Mouse (Mus musculus): Measurements from ENCODE around the gene Rae1. TPM values are rescaled to one million over a fixed set of nuclear protein-coding genes. Genes with fewer than 3 reads are reported as not detected.
A peak's percentile ranks its signal among the peaks of the same experiment; 100 is the strongest.

Gene Rae1
- total and polyA plus RNA-seq, 2 experiments from 2014 or later, result 85.3 to 116 TPM

DNA sequence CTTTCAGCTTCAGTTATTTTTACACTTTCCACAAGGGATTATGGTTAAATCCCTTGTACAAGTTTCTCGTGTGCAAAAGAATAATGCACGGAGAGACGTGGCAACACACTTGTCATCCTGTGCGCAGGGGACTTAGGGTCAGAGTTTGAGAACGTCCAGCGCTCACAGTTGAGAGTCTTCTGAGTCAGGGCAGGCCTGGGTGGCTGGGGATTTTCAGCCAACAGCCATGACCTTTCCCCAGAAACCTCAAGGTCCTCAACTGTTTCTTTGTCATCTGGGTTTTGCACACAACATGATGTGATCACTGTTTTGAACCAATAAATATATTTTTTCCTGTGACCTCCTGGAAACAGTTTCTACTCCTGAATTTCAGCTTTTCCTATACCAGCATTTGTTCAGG is 9.8 kb upstream of the Rae1 start:
- no peaks in the 10 kb centered on the region for H3K27me3 ChIP-seq (ENCODE audit: insufficient read depth, low read length)
- H3K4me2 ChIP-seq (ENCODE audit: low read depth, low read length), result no peak overlapping the region
- H3K9ac ChIP-seq (replicated peaks; ENCODE audit: low read length), result no peak overlapping the region
- TF ChIP-seq CTCF (IDR thresholded peaks at IDR 0.05; ENCODE audit: low read depth), result no peak
- no peak overlapping the region for H3K27ac ChIP-seq
- no peaks in the 10 kb centered on the region for H3K9me3 ChIP-seq (ENCODE audit: low read length)
- no peaks in the 10 kb centered on the region for H3K4me1 ChIP-seq (ENCODE audit: insufficient read depth, low read length)
- H3K36me3 ChIP-seq (ENCODE audit: insufficient read depth, low read length), result no peaks in the 10 kb centered on the region
- no peak for ATAC-seq
- WGBS, result 88% methylated on average over 6 of the region's 6 CpGs
- H3K4me3 ChIP-seq (ENCODE audit: low read length), result no peak overlapping the region
- no peak for DNase-seq (ENCODE audit: low spot score)

DNA sequence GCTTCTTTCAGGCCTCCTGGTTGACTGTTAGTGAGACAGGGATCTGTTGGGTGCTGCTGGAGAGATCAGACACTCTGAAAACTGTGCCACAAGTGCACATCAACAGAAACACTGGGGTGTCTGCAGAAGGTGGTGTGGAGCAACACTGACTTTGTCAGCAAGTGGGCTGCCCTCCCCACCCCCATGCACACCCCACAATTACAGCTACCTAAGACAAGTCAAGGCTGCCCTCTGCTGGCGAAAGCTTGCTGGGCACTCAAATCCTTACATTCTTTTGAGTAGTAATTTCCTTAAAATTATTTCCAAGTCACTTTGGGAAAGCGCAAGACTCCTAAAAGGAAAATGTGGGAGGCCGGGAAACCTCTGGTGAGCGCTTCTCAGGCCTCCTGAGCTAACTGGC is 3.7 kb upstream of the Rae1 start:
- no peak overlapping the region for H3K4me2 ChIP-seq (ENCODE audit: low read depth, low read length)
- no peak for ATAC-seq
- H3K27ac ChIP-seq, result no peak overlapping the region

DNA sequence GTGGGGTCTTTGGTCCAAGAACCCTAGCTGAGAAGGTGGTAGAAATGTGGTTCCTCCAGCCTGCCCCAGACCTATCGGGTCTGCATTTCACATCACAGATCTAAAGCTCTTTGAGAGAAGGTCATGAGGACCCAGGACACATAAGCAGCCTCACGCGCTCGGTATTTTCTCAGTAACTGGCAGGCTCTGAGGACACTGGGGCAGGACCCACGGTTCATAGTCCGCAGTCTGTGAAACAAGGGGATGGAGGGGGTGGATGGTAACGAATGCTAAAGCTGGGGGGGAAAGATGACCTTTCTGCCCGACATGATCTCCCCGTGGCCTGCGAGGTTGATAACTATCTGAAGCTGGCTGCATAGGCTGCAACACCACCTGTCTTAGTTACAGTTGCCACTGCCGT is 2.2 kb upstream of the Rae1 start:
- DNase-seq (ENCODE audit: low spot score), result no peak
- WGBS, result 75% methylated on average over 11 of the region's 11 CpGs

More for the DNA sequence above, 3.7 kb upstream of the Rae1 start:
- Histone ChIP-seq H3K36me3 (ENCODE audit: insufficient read depth, low read length) (no peaks in the 10 kb centered on the region), H3K27me3 (ENCODE audit: insufficient read depth, low read length) (no peaks in the 10 kb centered on the region), H3K4me3 (ENCODE audit: low read length) (no peak overlapping the region), H3K4me1 (ENCODE audit: insufficient read depth, low read length) (peaks cover 2% of the 10 kb centered on the region; the same call in 1 of the 2 replicates), H3K9me3 (ENCODE audit: low read length) (no peaks in the 10 kb centered on the region), H3K9ac (replicated peaks; ENCODE audit: low read length) (no peak overlapping the region)
- WGBS, result 12% methylated on average over 4 of the region's 4 CpGs
- TF ChIP-seq CTCF (IDR thresholded peaks at IDR 0.05; ENCODE audit: low read depth), result peak; percentile 92
- DNase-seq (ENCODE audit: low spot score), result peak; percentile 88

DNA sequence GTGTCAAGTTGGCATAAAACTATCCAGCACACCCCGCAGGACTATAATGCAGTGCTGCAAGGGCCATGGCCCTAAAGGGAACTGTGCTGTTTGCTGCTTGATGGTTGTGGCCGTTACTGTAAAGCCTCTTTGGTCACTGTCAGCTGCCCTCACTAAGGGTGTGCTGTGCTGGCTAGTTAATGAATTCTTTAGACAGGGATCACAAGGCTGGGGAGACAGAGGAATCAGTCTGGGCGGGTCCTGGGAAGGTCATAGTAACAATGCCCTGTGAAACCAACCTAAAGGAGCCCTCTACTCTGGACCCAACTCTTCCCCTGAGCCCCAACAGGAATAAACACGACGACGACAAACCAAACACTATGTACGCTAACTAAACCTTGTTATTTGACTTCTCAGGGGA is 1.4 kb upstream of the Rae1 start:
- no peaks in the 10 kb centered on the region for H3K27me3 ChIP-seq (ENCODE audit: insufficient read depth, low read length)
- 71% methylated on average over 7 of the region's 7 CpGs for WGBS
- H3K9ac ChIP-seq (replicated peaks; ENCODE audit: low read length), result no peak overlapping the region
- no peaks in the 10 kb centered on the region for H3K9me3 ChIP-seq (ENCODE audit: low read length)
- no peak overlapping the region for H3K27ac ChIP-seq
- peaks cover 9% of the 10 kb centered on the region; the same call in 1 of the 2 replicates for H3K4me1 ChIP-seq (ENCODE audit: insufficient read depth, low read length)
- peaks cover 2% of the 10 kb centered on the region for H3K36me3 ChIP-seq (ENCODE audit: insufficient read depth, low read length)
- no peak overlapping the region for H3K4me3 ChIP-seq (ENCODE audit: low read length)
- no peak for TF ChIP-seq CTCF (IDR thresholded peaks at IDR 0.05; ENCODE audit: low read depth)
- DNase-seq (ENCODE audit: low spot score) (no peak), ATAC-seq (no peak)
- H3K4me2 ChIP-seq (ENCODE audit: low read depth, low read length), result no peak overlapping the region

More for the DNA sequence above, 2.2 kb upstream of the Rae1 start:
- no peaks in the 10 kb centered on the region for H3K9me3 ChIP-seq (ENCODE audit: low read length)
- no peaks in the 10 kb centered on the region for H3K27me3 ChIP-seq (ENCODE audit: insufficient read depth, low read length)
- H3K9ac ChIP-seq (replicated peaks; ENCODE audit: low read length), result no peak overlapping the region
- H3K27ac ChIP-seq, result no peak overlapping the region
- H3K4me2 ChIP-seq (ENCODE audit: low read depth, low read length), result no peak overlapping the region
- no peak for ATAC-seq
- H3K4me3 ChIP-seq (ENCODE audit: low read length), result no peak overlapping the region
- no peak for TF ChIP-seq CTCF (IDR thresholded peaks at IDR 0.05; ENCODE audit: low read depth)
- peaks cover 9% of the 10 kb centered on the region; the same call in 1 of the 2 replicates for H3K4me1 ChIP-seq (ENCODE audit: insufficient read depth, low read length)
- H3K36me3 ChIP-seq (ENCODE audit: insufficient read depth, low read length), result no peaks in the 10 kb centered on the region

DNA sequence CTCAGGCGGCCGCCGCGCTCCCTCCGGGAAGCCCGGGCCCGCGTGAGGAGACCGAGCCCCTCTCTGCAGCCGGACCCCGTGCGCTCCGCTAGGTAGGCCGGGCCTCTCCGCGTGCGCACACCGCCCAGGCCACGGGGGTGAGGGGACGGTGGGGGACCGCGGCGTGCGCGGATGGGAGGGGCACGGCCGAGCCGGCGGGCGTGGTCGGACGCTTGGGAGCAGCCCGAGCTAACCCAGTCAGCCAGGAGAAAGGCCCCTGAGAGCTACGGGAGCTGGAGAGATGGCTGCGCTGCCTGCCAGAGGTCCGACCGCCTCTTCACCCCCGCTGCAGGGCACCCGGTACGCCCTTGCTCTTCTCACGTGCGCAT is 352 bp downstream of the Rae1 start:
- Histone ChIP-seq H3K36me3 (ENCODE audit: insufficient read depth, low read length) (peaks cover 20% of the 10 kb centered on the region), H3K4me2 (ENCODE audit: low read depth, low read length) (peak overlapping the region; percentile 88), H3K4me3 (ENCODE audit: low read length) (peak overlapping the region; percentile 94), H3K9me3 (ENCODE audit: low read length) (no peaks in the 10 kb centered on the region), H3K4me1 (ENCODE audit: insufficient read depth, low read length) (peaks cover 9% of the 10 kb centered on the region; the same call in 1 of the 2 replicates), H3K27me3 (ENCODE audit: insufficient read depth, low read length) (no peaks in the 10 kb centered on the region), H3K27ac (peak overlapping the region; percentile 96), H3K9ac (replicated peaks; ENCODE audit: low read length) (peak overlapping the region; percentile 97)
- DNase-seq (ENCODE audit: low spot score), result peak; percentile 52
- WGBS, result 1% methylated on average over 42 of the region's 42 CpGs
- no peak for TF ChIP-seq CTCF (IDR thresholded peaks at IDR 0.05; ENCODE audit: low read depth)
- peak; percentile 88 for ATAC-seq

DNA sequence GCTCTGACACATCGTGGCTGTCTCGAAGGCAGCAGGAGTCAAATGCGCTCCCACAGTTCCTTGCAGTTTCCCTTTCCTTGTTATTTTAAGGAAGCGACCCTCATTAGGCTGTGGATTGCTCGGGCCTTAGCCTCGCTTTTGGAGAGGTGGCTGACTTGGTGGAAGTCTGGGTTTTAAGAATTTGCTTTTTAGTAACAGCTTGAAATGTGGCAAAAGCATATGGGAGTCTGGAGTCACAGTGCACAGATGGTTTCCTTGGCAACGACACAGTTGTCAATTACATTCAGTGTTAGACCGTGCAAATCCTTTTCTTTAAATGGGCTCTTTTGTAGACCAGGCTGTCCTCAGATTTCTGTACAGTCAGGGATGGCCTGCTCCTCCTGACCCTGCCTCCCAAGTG is 1.0 kb downstream of the Rae1 start:
- peak overlapping the region; percentile 96; the same call in 1 of the 2 replicates for H3K27ac ChIP-seq
- DNase-seq (ENCODE audit: low spot score) (peak; percentile 33), ATAC-seq (no peak)
- 12% methylated on average over 8 of the region's 8 CpGs for WGBS
- peaks cover 23% of the 10 kb centered on the region for H3K36me3 ChIP-seq (ENCODE audit: insufficient read depth, low read length)
- H3K4me1 ChIP-seq (ENCODE audit: insufficient read depth, low read length), result peaks cover 9% of the 10 kb centered on the region; the same call in 1 of the 2 replicates
- H3K27me3 ChIP-seq (ENCODE audit: insufficient read depth, low read length), result no peaks in the 10 kb centered on the region
- H3K9me3 ChIP-seq (ENCODE audit: low read length), result no peaks in the 10 kb centered on the region
- no peak for TF ChIP-seq CTCF (IDR thresholded peaks at IDR 0.05; ENCODE audit: low read depth)
- H3K4me3 ChIP-seq (ENCODE audit: low read length), result peak overlapping the region; percentile 94
- H3K9ac ChIP-seq (replicated peaks; ENCODE audit: low read length), result peak overlapping the region; percentile 97
- peak overlapping the region; percentile 88 for H3K4me2 ChIP-seq (ENCODE audit: low read depth, low read length)

DNA sequence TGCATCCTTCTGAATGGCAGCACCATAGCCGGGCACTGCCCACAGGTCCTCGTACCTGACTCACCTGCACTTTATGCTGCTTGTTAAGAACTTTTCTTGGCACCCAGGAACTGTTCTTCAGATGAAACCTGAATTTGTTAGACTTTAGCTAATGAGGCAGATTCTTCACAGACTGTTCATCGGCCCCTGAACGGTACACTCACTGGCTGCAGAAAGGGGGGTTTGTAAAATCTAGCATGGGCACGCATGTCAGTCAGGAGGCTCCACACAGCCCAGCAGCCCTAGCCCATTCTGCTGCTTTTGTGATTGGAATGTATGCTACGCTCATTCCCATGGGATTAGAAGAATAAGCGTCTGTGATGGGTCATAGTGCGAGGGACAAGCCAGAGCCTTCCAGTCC is 3.8 kb downstream of the Rae1 start:
- ATAC-seq (no peak), DNase-seq (ENCODE audit: low spot score) (no peak)
- 91% methylated on average over 8 of the region's 8 CpGs for WGBS
- Histone ChIP-seq H3K4me2 (ENCODE audit: low read depth, low read length) (no peak overlapping the region), H3K27ac (no peak overlapping the region), H3K9me3 (ENCODE audit: low read length) (no peaks in the 10 kb centered on the region), H3K27me3 (ENCODE audit: insufficient read depth, low read length) (no peaks in the 10 kb centered on the region), H3K9ac (replicated peaks; ENCODE audit: low read length) (no peak overlapping the region), H3K4me3 (ENCODE audit: low read length) (no peak overlapping the region), H3K4me1 (ENCODE audit: insufficient read depth, low read length) (peaks cover 9% of the 10 kb centered on the region; the same call in 1 of the 2 replicates), H3K36me3 (ENCODE audit: insufficient read depth, low read length) (peaks cover 47% of the 10 kb centered on the region)
- no peak for TF ChIP-seq CTCF (IDR thresholded peaks at IDR 0.05; ENCODE audit: low read depth)
